Mouse (Mus musculus) cortical plate, adult 2 months (tissue): ENCODE data around the gene Tenm4.

Experiments
- CTCF ChIP-seq: fragments of 200-500 bp; IDR thresholded peaks from 2 replicates; pipeline ENCODE4 v1.5.1; 2011; ENCODE audit warnings: mild to moderate bottlenecking, control low read depth, low read length; ENCODE audit not compliant: insufficient read depth; ENCODE audit errors: extremely low read depth
- POLR2A ChIP-seq: fragments of 200-500 bp; IDR thresholded peaks from 2 replicates; pipeline ENCODE4 v1.6.1; 2011; ENCODE audit warnings: mild to moderate bottlenecking, low read length, control low read depth; ENCODE audit not compliant: insufficient read depth; ENCODE audit errors: extremely low read depth

- no peak for TF ChIP-seq CTCF
- TF ChIP-seq POLR2A = no peak
These were observed 581.7 kb downstream of the Tenm4 start for GRCm38 (mm10) chr7:96752776-96753175.
